Mouse (Mus musculus) stomach, embryonic 15.5 days (tissue): ENCODE data around the gene Usp38. TPM values are rescaled to one million over a fixed set of nuclear protein-coding genes. Genes with fewer than 3 reads are reported as not detected.

Experiments
- ATAC-seq: fragments of 200-750 bp; cut with Nextera tagmentation; 2 replicates; pipeline ENCODE4 v1.8.0; 2017; ENCODE audit warnings: low read depth, moderate number of reproducible peaks, moderate TSS enrichment; ENCODE audit not compliant: insufficient read depth, low FRiP score
- H3K27ac ChIP-seq: fragments of 300-500 bp; sonication (generic); 2 replicates; pipeline ENCODE4 v1.5.1; 2015; ENCODE audit warnings: mild to moderate bottlenecking, inconsistent platforms
- H3K27me3 ChIP-seq: fragments of 300-500 bp; sonication (generic); replicated peaks from 2 replicates; pipeline ENCODE4 v1.6.1; 2015; ENCODE audit warnings: inconsistent platforms
- H3K36me3 ChIP-seq: fragments of 300-500 bp; sonication (generic); 2 replicates; pipeline ENCODE4 v1.6.1; 2015; ENCODE audit warnings: inconsistent platforms
- H3K4me1 ChIP-seq: fragments of 300-500 bp; sonication (generic); 2 replicates; pipeline ENCODE4 v1.6.1; 2015; ENCODE audit warnings: inconsistent platforms
- H3K4me2 ChIP-seq: fragments of 300-500 bp; sonication (generic); 2 replicates; pipeline ENCODE4 v1.6.1; 2015; ENCODE audit warnings: mild to moderate bottlenecking, inconsistent platforms
- H3K4me3 ChIP-seq: fragments of 300-500 bp; sonication (generic); replicated peaks from 2 replicates; pipeline ENCODE4 v1.5.1; 2015; ENCODE audit warnings: inconsistent platforms
- H3K9ac ChIP-seq: fragments of 300-500 bp; sonication (generic); 2 replicates; pipeline ENCODE4 v1.6.1; 2015; ENCODE audit warnings: inconsistent platforms
- H3K9me3 ChIP-seq: fragments of 300-500 bp; sonication (generic); 2 replicates; pipeline ENCODE4 v1.6.1; 2016; ENCODE audit warnings: inconsistent platforms
- WGBS: fragments of 180-500 bp; shearing (Covaris S2); methylation state at CpG from one replicate; pipeline ENCODE4 v1.1.7; 2015; 5-methylcytosine and 5-hydroxymethylcytosine counted together
- polyA plus RNA-seq: library from polyadenylated mRNA; unstranded; fragments of >200 nt; fragmentation: Nextera tagmentation; extraction: Ambion mirVana; gene quantifications from 2 replicates; pipeline ENCODE4 v1.2.1, GENCODE M21; 2015

Usp38 gene
- polyA plus RNA-seq, 1 experiment from 2014 or later, result 15.4 TPM

DNA sequence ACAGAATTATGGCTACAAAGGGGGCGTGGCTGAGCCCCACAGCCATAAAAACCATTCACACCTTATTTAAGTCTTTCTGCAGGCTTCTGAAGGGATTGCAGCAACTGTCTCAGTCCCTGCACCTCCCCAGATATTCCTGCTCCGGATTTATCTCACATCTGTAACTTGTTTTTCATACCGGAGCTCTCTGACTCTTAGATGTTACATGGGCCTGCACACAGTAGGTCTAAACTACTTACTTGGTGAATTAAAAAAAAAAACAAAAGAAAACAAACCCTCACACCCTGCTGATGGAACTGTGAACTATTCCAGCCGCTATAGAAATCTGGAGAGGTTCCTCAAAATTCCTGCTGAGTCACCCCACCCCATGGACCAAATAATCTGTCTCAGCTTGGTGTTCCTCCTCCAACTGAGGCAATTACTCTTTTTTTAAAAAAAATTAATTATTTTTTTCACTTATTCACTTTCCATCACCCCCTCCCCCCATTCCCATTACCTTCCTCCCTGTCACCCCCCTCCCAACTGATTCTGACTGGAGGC is 53.6 kb downstream of the Usp38 start:
- no peaks in the 10 kb centered on the region for H3K36me3 ChIP-seq
- no peak overlapping the region for H3K4me3 ChIP-seq
- 79% methylated on average over 4 of the region's 4 CpGs for WGBS
- ATAC-seq, result no peak
- H3K4me2 ChIP-seq, result no peak overlapping the region
- H3K9ac ChIP-seq, result no peak overlapping the region
- H3K4me1 ChIP-seq, result peaks cover 6% of the 10 kb centered on the region; the same call in 1 of the 2 replicates
- no peaks in the 10 kb centered on the region for H3K9me3 ChIP-seq
- no peak overlapping the region for H3K27ac ChIP-seq
- no peaks in the 10 kb centered on the region for H3K27me3 ChIP-seq

DNA sequence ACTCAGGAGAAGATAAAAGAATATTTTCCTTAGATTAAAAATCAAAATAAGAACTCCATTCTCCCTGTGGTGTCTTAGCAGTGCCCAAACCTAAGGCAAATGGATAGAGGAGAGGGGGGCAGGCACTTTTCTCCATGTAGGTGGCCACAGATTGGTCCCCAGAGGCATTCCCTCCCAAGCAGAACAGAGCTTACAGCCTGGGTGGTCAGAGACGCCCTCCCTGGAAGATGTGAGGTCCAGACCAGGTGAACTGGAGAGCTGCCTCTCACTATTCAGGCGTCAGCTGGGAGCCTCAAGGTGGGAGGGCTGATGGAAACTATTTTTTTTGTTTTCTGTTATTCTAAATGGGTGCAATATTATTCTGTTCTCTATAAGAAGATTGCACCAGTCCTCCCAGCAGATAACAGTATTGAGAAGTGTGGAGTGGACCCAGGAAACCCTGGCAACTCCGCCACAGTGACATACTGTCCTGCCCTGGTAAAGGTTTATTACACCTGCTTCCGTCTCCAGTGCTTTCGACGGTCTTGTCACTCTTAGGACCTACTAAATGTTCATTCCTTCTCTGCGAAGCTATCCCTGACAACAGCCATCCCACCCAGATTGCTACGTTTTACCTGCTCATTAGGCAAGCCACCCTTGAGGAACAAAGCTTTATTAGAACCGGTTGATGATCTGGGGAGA is 55.0 kb downstream of the Usp38 start:
- H3K4me3 ChIP-seq, result no peak overlapping the region
- H3K4me2 ChIP-seq, result no peak overlapping the region
- peaks cover 6% of the 10 kb centered on the region; the same call in 1 of the 2 replicates for H3K4me1 ChIP-seq
- 71% methylated on average over 9 of the region's 9 CpGs for WGBS
- H3K27me3 ChIP-seq, result no peaks in the 10 kb centered on the region
- ATAC-seq, result no peak
- H3K9me3 ChIP-seq, result no peaks in the 10 kb centered on the region
- H3K27ac ChIP-seq, result no peak overlapping the region
- no peaks in the 10 kb centered on the region for H3K36me3 ChIP-seq
- H3K9ac ChIP-seq, result no peak overlapping the region

DNA sequence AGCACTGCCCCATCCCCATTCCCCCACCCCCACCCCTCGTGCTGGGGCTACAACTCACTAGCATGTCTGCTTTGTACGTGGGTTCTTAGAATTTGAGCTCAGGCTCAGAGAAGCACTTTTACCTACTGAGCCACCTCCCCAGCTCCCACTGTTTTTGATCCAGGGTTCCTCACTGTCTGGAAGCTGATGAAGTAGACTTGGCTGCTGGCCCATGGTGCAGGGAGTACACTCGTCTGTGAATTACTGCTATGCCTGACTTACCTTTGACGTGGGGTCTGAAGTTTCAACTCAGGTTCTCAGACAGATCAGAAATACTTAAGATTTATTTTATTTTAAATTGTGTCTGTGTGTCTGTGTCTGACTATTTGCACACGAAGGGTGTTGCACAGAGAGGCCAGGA is 57.0 kb downstream of the Usp38 start:
- Histone ChIP-seq H3K4me2 (no peak overlapping the region), H3K27ac (no peak overlapping the region), H3K36me3 (no peaks in the 10 kb centered on the region), H3K4me1 (peaks cover 6% of the 10 kb centered on the region; the same call in 1 of the 2 replicates), H3K4me3 (no peak overlapping the region), H3K27me3 (no peaks in the 10 kb centered on the region), H3K9me3 (no peaks in the 10 kb centered on the region), H3K9ac (no peak overlapping the region)
- ATAC-seq, result no peak
- WGBS, result 44% methylated on average over 5 of the region's 5 CpGs

DNA sequence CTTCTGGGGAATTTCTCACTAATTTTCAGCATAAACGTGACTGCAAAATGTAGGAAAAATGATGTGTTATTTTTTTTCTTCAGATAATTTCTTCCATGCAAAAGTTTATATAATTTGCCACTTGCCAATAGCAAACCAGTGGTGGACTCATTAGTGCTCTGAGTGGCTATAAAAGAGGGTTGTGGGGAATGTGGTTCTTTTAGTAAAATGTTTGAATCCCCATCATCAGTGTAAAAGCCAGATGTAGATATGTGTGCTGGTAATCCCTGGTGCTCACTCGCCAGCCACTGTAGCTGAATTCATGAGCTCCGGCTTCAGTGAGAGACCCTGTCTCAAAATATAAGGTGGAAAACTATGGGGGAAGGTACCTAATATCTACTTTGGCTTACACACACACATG is 61.8 kb downstream of the Usp38 start:
- Histone ChIP-seq H3K9me3 (no peaks in the 10 kb centered on the region), H3K4me1 (no peaks in the 10 kb centered on the region), H3K36me3 (no peaks in the 10 kb centered on the region), H3K27me3 (no peaks in the 10 kb centered on the region), H3K27ac (no peak overlapping the region), H3K9ac (no peak overlapping the region), H3K4me3 (no peak overlapping the region), H3K4me2 (no peak overlapping the region)
- 75% methylated on average over 3 of the region's 3 CpGs for WGBS
- no peak for ATAC-seq

DNA sequence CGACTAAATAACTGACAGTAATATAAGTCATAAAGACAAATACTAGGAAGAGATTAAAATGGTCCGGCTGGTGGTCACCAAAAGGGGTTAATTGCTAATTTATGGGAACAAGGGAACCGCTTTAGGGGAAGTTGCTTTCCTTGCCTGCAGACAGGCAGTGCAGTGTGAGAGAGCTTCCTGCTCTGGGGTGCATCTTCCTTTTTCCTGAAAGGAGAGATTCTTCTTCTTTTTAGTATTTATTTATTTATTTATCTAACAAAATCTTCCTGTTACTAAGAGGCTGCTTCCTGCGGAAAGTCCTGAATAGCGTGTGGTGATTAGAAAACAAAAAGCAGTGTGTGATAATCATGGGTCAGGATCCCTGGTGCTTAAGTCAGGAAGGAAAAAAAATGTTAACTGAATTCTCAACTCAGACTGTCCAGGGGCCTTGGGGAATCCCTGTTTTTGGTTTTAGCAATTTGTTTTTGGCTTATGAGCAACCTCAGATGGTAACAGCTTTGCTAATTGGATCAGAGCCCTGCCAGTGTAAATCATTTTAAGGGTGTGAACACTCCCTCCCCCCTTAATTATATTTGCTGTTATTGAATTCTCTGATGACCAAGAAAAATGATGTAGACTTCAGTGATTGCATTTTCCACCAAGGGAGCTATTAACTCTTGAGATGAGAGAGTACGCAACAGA is 62.4 kb downstream of the Usp38 start:
- no peak overlapping the region; the same call in 1 of the 2 replicates for H3K4me2 ChIP-seq
- no peak overlapping the region for H3K27ac ChIP-seq
- no peak overlapping the region for H3K4me3 ChIP-seq
- 34% methylated on average over 6 of the region's 6 CpGs for WGBS
- no peaks in the 10 kb centered on the region for H3K4me1 ChIP-seq
- no peaks in the 10 kb centered on the region for H3K9me3 ChIP-seq
- H3K27me3 ChIP-seq, result no peaks in the 10 kb centered on the region
- no peak overlapping the region for H3K9ac ChIP-seq
- H3K36me3 ChIP-seq, result no peaks in the 10 kb centered on the region
- ATAC-seq, result no peak

DNA sequence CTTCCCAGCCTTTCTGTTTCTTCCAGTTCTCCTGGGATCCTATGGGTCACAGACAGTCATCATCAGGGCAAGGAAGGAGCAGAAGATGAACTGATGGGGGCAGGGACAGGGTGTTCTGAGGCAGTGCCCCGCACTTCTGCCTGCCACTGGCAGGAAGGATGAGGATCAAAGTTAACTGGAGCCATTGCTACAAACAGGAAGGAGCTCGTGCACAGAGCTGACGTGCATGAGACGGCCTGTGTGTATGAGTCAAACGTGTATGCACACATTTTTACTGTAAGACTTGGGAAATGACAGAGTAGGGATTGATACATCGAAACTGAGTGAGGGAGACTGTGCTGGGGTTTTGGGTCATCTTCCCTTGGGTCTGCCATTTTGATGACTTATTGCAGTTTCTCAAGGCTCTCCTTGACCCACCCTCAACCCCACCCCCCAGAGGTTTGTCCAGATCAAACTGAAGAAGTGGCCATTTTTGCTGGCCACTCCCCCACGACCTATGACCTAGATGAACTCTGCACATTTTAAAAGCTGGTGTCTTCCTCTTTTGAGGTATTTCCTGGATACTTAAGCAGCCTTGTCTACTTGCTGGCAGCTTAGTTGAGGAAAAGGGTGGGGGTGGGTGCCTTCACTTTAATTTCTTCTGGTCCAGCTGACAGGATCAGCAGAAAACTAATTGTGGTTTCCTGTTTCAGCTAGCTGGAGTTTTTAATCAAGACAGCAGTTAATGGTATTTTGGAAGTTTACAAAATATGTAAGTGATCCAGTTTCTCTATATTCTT is 66.1 kb downstream of the Usp38 start:
- Histone ChIP-seq H3K9ac (no peak overlapping the region), H3K27me3 (no peaks in the 10 kb centered on the region), H3K9me3 (no peaks in the 10 kb centered on the region), H3K4me1 (no peaks in the 10 kb centered on the region), H3K4me2 (no peak overlapping the region), H3K4me3 (no peak overlapping the region), H3K36me3 (no peaks in the 10 kb centered on the region), H3K27ac (0 out of 2 replicates have a peak overlapping the region, but pooled peaks have one; percentile 11)
- ATAC-seq, result no peak
- WGBS, result 47% methylated on average over 7 of the region's 7 CpGs

DNA sequence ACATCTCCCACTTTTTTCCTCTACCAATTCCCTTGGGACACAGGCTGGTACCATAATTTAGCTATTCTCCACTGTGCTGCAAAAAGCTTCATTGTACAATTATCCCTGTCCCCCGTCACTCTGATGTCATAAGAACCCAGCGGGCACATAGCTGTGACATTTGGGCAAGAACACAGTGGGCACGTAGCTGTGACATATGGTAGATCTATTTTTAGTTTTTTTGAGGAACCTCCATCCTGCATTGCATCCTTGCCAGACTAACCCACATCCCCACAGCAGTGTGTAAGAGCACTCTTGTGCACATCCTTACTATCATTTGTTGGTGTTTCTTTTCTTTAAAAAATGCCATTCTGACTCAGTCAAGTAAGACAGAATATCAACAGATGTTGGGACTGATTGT is 71.0 kb downstream of the Usp38 start:
- ATAC-seq, result no peak
- H3K36me3 ChIP-seq, result no peaks in the 10 kb centered on the region
- WGBS, result 84% methylated on average over 3 of the region's 3 CpGs

DNA sequence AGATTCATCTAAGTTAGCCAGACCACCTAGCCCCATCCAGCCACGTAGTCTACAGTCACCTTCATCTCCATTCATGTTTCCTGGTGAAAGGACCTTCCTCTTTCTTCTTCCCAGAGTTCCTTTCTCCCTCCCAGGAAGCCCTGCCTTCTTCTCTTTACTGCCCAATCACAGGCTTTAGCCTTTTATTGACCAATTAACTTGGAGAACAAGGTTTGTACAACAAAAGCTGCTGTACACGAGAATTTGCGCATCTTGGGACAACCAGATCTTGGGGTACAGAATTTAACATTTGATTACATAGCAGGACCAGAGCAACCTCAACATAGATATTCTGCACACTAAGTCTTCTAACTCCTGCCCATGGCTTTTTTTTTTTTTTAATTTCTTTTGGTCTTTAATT is 73.1 kb downstream of the Usp38 start:
- Histone ChIP-seq H3K36me3 (no peaks in the 10 kb centered on the region), H3K27me3 (no peaks in the 10 kb centered on the region), H3K9ac (no peak overlapping the region), H3K4me3 (no peak overlapping the region), H3K27ac (no peak overlapping the region), H3K4me1 (peaks cover 8% of the 10 kb centered on the region; the same call in 1 of the 2 replicates), H3K9me3 (no peaks in the 10 kb centered on the region), H3K4me2 (no peak overlapping the region)
- no peak for ATAC-seq
- WGBS, result 93% methylated on average over 3 of the region's 3 CpGs

More for the DNA sequence above, 71.0 kb downstream of the Usp38 start:
- Histone ChIP-seq H3K4me3 (no peak overlapping the region), H3K4me1 (peaks cover 5% of the 10 kb centered on the region; the same call in 1 of the 2 replicates), H3K9me3 (no peaks in the 10 kb centered on the region), H3K27ac (no peak overlapping the region), H3K4me2 (no peak overlapping the region), H3K27me3 (no peaks in the 10 kb centered on the region), H3K9ac (no peak overlapping the region)

DNA sequence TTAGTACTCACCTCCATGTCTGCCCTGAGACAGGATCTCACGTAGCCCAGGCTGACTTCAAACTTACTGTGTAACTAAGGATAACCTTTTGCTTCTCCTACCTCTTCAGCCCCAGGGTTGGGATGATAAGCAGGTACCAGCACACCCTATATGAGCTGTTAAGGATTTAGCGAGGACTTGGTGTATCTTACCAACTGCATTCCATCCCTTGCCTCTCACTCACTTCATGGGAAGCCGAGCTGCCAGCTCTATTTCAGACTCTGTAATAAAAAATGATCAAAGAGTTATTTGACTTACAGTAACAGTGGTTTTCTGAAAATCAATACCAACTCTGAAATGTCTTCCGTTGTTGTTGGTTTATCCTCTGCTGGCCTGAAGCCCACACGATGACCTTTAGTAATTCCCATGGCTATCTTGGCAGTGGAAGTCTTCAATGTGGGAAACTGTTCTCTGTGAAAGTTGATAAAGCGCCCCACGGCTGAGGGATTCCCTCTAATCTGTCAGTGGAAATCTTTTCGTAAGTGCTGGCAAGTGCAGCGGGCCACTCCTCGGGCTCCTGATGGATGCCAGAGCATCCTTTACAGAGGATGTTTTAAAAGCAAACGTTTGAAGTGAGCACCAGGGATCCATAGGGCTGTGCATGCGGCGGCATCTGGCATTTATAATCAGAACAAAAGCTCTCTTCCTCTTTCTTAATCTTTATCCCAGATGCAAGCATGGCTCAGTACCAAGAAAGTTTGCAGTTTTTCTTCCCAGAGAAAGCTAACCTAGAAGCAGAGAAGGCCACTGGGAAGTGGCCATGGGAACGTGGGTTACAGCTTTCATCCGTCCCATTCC is 76.7 kb downstream of the Usp38 start:
- Histone ChIP-seq H3K9ac (no peak overlapping the region), H3K27ac (0 out of 2 replicates have a peak overlapping the region, but pooled peaks have one; percentile 44), H3K9me3 (no peaks in the 10 kb centered on the region), H3K4me1 (peaks cover 8% of the 10 kb centered on the region; the same call in 1 of the 2 replicates), H3K36me3 (no peaks in the 10 kb centered on the region), H3K4me3 (no peak overlapping the region), H3K4me2 (no peak overlapping the region), H3K27me3 (no peaks in the 10 kb centered on the region)
- ATAC-seq, result peak; percentile 14; the same call in 1 of the 2 replicates
- WGBS, result 35% methylated on average over 15 of the region's 15 CpGs
